Mouse (Mus musculus) C2C12 (cell line): ENCODE measurements around the gene Zfp318. TPM values are rescaled to one million over a fixed set of nuclear protein-coding genes. Genes with fewer than 3 reads are reported as not detected.
A peak's percentile ranks its signal among the peaks of the same experiment; 100 is the strongest.

Experiments
- H3K27me3 ChIP-seq: one replicate; pipeline ENCODE4 v1.6.1; 2011; ENCODE audit not compliant: control insufficient read depth, insufficient read depth, insufficient read length
- H3K36me3 ChIP-seq: one replicate; pipeline ENCODE4 v1.6.1; 2011; ENCODE audit not compliant: control insufficient read depth, insufficient read depth
- H3K4me3 ChIP-seq: one replicate; pipeline ENCODE4 v1.5.1; 2011; ENCODE audit warnings: mild to moderate bottlenecking, control low read depth; ENCODE audit not compliant: poor library complexity, insufficient read depth, severe bottlenecking
- H3K79me2 ChIP-seq: one replicate; pipeline ENCODE4 v1.6.1; 2011; ENCODE audit not compliant: control insufficient read depth, insufficient read depth
- H3K79me3 ChIP-seq: one replicate; pipeline ENCODE4 v1.6.1; 2011; ENCODE audit warnings: low read depth, control low read depth
- H3ac ChIP-seq: one replicate; pipeline ENCODE3; 2011; ENCODE audit warnings: low read depth; ENCODE audit not compliant: control insufficient read depth, insufficient read length
- CEBPB ChIP-seq: IDR thresholded peaks from one replicate; pipeline ENCODE4 v1.6.1; 2011; ENCODE audit warnings: low read depth, mild to moderate bottlenecking, control low read depth, moderate library complexity
- CTCF ChIP-seq: IDR thresholded peaks from one replicate; pipeline ENCODE4 v1.5.1; 2011; ENCODE audit not compliant: control insufficient read depth, insufficient read depth, insufficient read length
- FOSL1 ChIP-seq: IDR thresholded peaks from one replicate; pipeline ENCODE4 v1.8.0; 2011; ENCODE audit warnings: mild to moderate bottlenecking, low read length; ENCODE audit not compliant: poor library complexity, insufficient read depth, severe bottlenecking
- MAX ChIP-seq: IDR thresholded peaks from one replicate; pipeline ENCODE4 v1.6.1; 2011; ENCODE audit warnings: mild to moderate bottlenecking, control low read depth
- MYOD1 ChIP-seq: IDR thresholded peaks from one replicate; pipeline ENCODE4 v1.6.1; 2011; ENCODE audit warnings: low read depth; ENCODE audit not compliant: control insufficient read depth, insufficient read length
- MYOG ChIP-seq: IDR thresholded peaks from one replicate; pipeline ENCODE4 v1.6.1; 2011; ENCODE audit not compliant: control insufficient read depth, insufficient read length; ENCODE audit errors: extremely low read depth
- USF1 ChIP-seq: IDR thresholded peaks from one replicate; pipeline ENCODE4 v1.6.1; 2011; ENCODE audit warnings: low read depth, mild to moderate bottlenecking, control low read depth, moderate library complexity
- polyA plus RNA-seq: library from polyadenylated mRNA; unstranded; fragments of >200 nt; fragmentation: generic; extraction: Trizol; gene quantifications from one replicate; pipeline ENCODE4 v1.2.1, GENCODE M21; 2012; ENCODE audit warnings: missing spikeins

Zfp318 gene
- polyA plus RNA-seq, 1 experiment = 3.4 TPM

GRCm38 (mm10) chr17:46384061-46384801 lies 700 bp downstream of the Zfp318 start:
- Histone ChIP-seq H3K36me3 (peaks cover 14% of the 10 kb centered on the region), H3ac (peak overlapping the region; percentile 100), H3K4me3 (peak overlapping the region; percentile 53), H3K79me3 (peaks cover 2% of the 10 kb centered on the region), H3K27me3 (no peaks in the 10 kb centered on the region), H3K79me2 (peaks cover 7% of the 10 kb centered on the region)
- no peak for TF ChIP-seq FOSL1
- no peak for TF ChIP-seq MAX
- TF ChIP-seq MYOG = no peak
- no peak for TF ChIP-seq MYOD1
- no peak for TF ChIP-seq CTCF
- no peak for TF ChIP-seq USF1
- TF ChIP-seq CEBPB = no peak

GRCm38 (mm10) chr17:46388200-46388599 lies 4.7 kb downstream of the Zfp318 start:
- no peak overlapping the region for H3ac ChIP-seq
- peaks cover 30% of the 10 kb centered on the region for H3K36me3 ChIP-seq
- H3K27me3 ChIP-seq = no peaks in the 10 kb centered on the region
- no peak overlapping the region for H3K4me3 ChIP-seq
- H3K79me2 ChIP-seq = peaks cover 7% of the 10 kb centered on the region
- H3K79me3 ChIP-seq = peaks cover 2% of the 10 kb centered on the region
- TF ChIP-seq CTCF (no peak), MYOD1 (no peak), MAX (no peak), CEBPB (no peak), MYOG (no peak), USF1 (no peak), FOSL1 (no peak)

- Histone ChIP-seq H3K79me2 (no peaks in the 10 kb centered on the region), H3K79me3 (no peaks in the 10 kb centered on the region), H3K4me3 (no peak overlapping the region), H3K27me3 (no peaks in the 10 kb centered on the region), H3K36me3 (peaks cover 36% of the 10 kb centered on the region), H3ac (no peak overlapping the region)
- TF ChIP-seq CTCF (peak; percentile 31), MAX (no peak)
Observed at GRCm38 (mm10) chr17:46393012-46393411, 9.5 kb downstream of the Zfp318 start.

- no peak for TF ChIP-seq MYOD1
- no peak for TF ChIP-seq CEBPB
- TF ChIP-seq CTCF = no peak
- no peak for TF ChIP-seq MAX
- TF ChIP-seq USF1 = no peak
- no peak for TF ChIP-seq FOSL1
- TF ChIP-seq MYOG = no peak
- Histone ChIP-seq H3K79me3 (no peaks in the 10 kb centered on the region), H3ac (no peak overlapping the region), H3K79me2 (no peaks in the 10 kb centered on the region), H3K27me3 (no peaks in the 10 kb centered on the region), H3K36me3 (peaks cover 43% of the 10 kb centered on the region), H3K4me3 (no peak overlapping the region)
Observed at GRCm38 (mm10) chr17:46394631-46395030, 11.1 kb downstream of the Zfp318 start.

GRCm38 (mm10) chr17:46408478-46408877 lies 24.9 kb downstream of the Zfp318 start:
- H3K79me2 ChIP-seq = no peaks in the 10 kb centered on the region

GRCm38 (mm10) chr17:46418628-46419027 lies 35.1 kb downstream of the Zfp318 start:
- H3K79me3 ChIP-seq = no peaks in the 10 kb centered on the region
- no peak overlapping the region for H3ac ChIP-seq
- H3K36me3 ChIP-seq = no peaks in the 10 kb centered on the region
- H3K4me3 ChIP-seq = no peak overlapping the region
- H3K27me3 ChIP-seq = no peaks in the 10 kb centered on the region
- no peak for TF ChIP-seq MYOD1
- TF ChIP-seq CTCF = no peak
- no peak for TF ChIP-seq CEBPB
- TF ChIP-seq MYOG = no peak
- TF ChIP-seq FOSL1 = no peak
- no peak for TF ChIP-seq MAX
- TF ChIP-seq USF1 = no peak
- H3K79me2 ChIP-seq = no peaks in the 10 kb centered on the region

More at GRCm38 (mm10) chr17:46408478-46408877, 24.9 kb downstream of the Zfp318 start:
- H3K27me3 ChIP-seq = no peaks in the 10 kb centered on the region
- no peak overlapping the region for H3K4me3 ChIP-seq
- no peaks in the 10 kb centered on the region for H3K79me3 ChIP-seq
- H3ac ChIP-seq = no peak overlapping the region
- peaks cover 40% of the 10 kb centered on the region for H3K36me3 ChIP-seq
- TF ChIP-seq CEBPB (no peak), MAX (no peak), MYOD1 (no peak), CTCF (no peak), FOSL1 (no peak), MYOG (no peak), USF1 (no peak)
